Mouse (Mus musculus): ENCODE data around the gene Ptprk. TPM values are rescaled to one million over a fixed set of nuclear protein-coding genes. Genes with fewer than 3 reads are reported as not detected.
A peak's percentile ranks its signal among the peaks of the same experiment; 100 is the strongest.

Ptprk gene
- polyA plus RNA-seq, 1 experiment = 28.8 TPM

GRCm38 (mm10) chr10:28112826-28113589 is 38.4 kb downstream of the Ptprk start:
- Histone ChIP-seq H3K4me2 (ENCODE audit: low read depth) (peak overlapping the region; percentile 71), H3K4me3 (peak overlapping the region; percentile 2), H3ac (ENCODE audit: control insufficient read depth, insufficient read length) (no peak overlapping the region), H3K27me3 (ENCODE audit: control insufficient read depth, insufficient read depth, insufficient read length) (no peaks in the 10 kb centered on the region), H3K36me3 (ENCODE audit: control insufficient read depth, insufficient read depth) (no peaks in the 10 kb centered on the region), H3K79me2 (ENCODE audit: control insufficient read depth, insufficient read depth) (peaks cover 31% of the 10 kb centered on the region)
- TF ChIP-seq E2F4 (IDR thresholded peaks at IDR 0.05; ENCODE audit: insufficient read depth) (no peak), TCF3 (IDR thresholded peaks at IDR 0.05; ENCODE audit: insufficient read length, low read depth) (no peak), POLR2AphosphoS2 (IDR thresholded peaks at IDR 0.05; ENCODE audit: insufficient read length, low read depth) (no peak), CEBPB (IDR thresholded peaks at IDR 0.05; ENCODE audit: insufficient read depth, poor library complexity, severe bottlenecking) (no peak), MYOG (IDR thresholded peaks at IDR 0.05; ENCODE audit: control insufficient read depth in 1 of 3, insufficient read depth in 1 of 3, insufficient read length in 2 of 3, low read depth in 2 of 3) (no peak), MAX (IDR thresholded peaks at IDR 0.05; ENCODE audit: low read depth) (no peak), POLR2A (IDR thresholded peaks at IDR 0.05; ENCODE audit: insufficient read length, low read depth) (no peak), TCF12 (IDR thresholded peaks at IDR 0.05; ENCODE audit: insufficient read depth, poor library complexity, severe bottlenecking) (no peak), USF1 (IDR thresholded peaks at IDR 0.05; ENCODE audit: low read depth) (no peak), REST (IDR thresholded peaks at IDR 0.05; ENCODE audit: insufficient read depth, insufficient read length) (no peak), SRF (IDR thresholded peaks at IDR 0.05; ENCODE audit: control insufficient read depth, insufficient read length, low read depth) (no peak), MYOD1 (IDR thresholded peaks at IDR 0.05; ENCODE audit: control insufficient read depth in 1 of 3, insufficient read length in 2 of 3, low read depth in 2 of 3) (no peak)

GRCm38 (mm10) chr10:28113879-28114278 is 39.3 kb downstream of the Ptprk start:
- Histone ChIP-seq H3K4me2 (ENCODE audit: low read depth) (peak overlapping the region; percentile 71), H3K27me3 (ENCODE audit: control insufficient read depth, insufficient read depth, insufficient read length) (no peaks in the 10 kb centered on the region), H3K4me3 (peak overlapping the region; percentile 2), H3K36me3 (ENCODE audit: control insufficient read depth, insufficient read depth) (no peaks in the 10 kb centered on the region), H3K79me2 (ENCODE audit: control insufficient read depth, insufficient read depth) (peaks cover 31% of the 10 kb centered on the region), H3ac (ENCODE audit: control insufficient read depth, insufficient read length) (no peak overlapping the region)
- no peak for TF ChIP-seq TCF12 (IDR thresholded peaks at IDR 0.05; ENCODE audit: insufficient read depth, poor library complexity, severe bottlenecking)
- no peak for TF ChIP-seq POLR2A (IDR thresholded peaks at IDR 0.05; ENCODE audit: insufficient read length, low read depth)
- TF ChIP-seq TCF3 (IDR thresholded peaks at IDR 0.05; ENCODE audit: insufficient read length, low read depth) = no peak
- no peak for TF ChIP-seq MYOG (IDR thresholded peaks at IDR 0.05; ENCODE audit: control insufficient read depth in 1 of 3, insufficient read depth in 1 of 3, insufficient read length in 2 of 3, low read depth in 2 of 3)
- TF ChIP-seq SRF (IDR thresholded peaks at IDR 0.05; ENCODE audit: control insufficient read depth, insufficient read length, low read depth) = no peak
- no peak for TF ChIP-seq REST (IDR thresholded peaks at IDR 0.05; ENCODE audit: insufficient read depth, insufficient read length)
- no peak for TF ChIP-seq E2F4 (IDR thresholded peaks at IDR 0.05; ENCODE audit: insufficient read depth)
- TF ChIP-seq CEBPB (IDR thresholded peaks at IDR 0.05; ENCODE audit: insufficient read depth, poor library complexity, severe bottlenecking) = no peak
- no peak for TF ChIP-seq POLR2AphosphoS2 (IDR thresholded peaks at IDR 0.05; ENCODE audit: insufficient read length, low read depth)
- TF ChIP-seq MAX (IDR thresholded peaks at IDR 0.05; ENCODE audit: low read depth) = no peak
- no peak for TF ChIP-seq MYOD1 (IDR thresholded peaks at IDR 0.05; ENCODE audit: control insufficient read depth in 1 of 3, insufficient read length in 2 of 3, low read depth in 2 of 3)
- no peak for TF ChIP-seq USF1 (IDR thresholded peaks at IDR 0.05; ENCODE audit: low read depth)

GRCm38 (mm10) chr10:28116982-28117381 is 42.4 kb downstream of the Ptprk start:
- no peaks in the 10 kb centered on the region for H3K27me3 ChIP-seq (ENCODE audit: control insufficient read depth, insufficient read depth, insufficient read length)
- no peak overlapping the region for H3K4me3 ChIP-seq
- peaks cover 24% of the 10 kb centered on the region for H3K79me2 ChIP-seq (ENCODE audit: control insufficient read depth, insufficient read depth)
- TF ChIP-seq POLR2AphosphoS2 (IDR thresholded peaks at IDR 0.05; ENCODE audit: insufficient read length, low read depth) = no peak
- TF ChIP-seq REST (IDR thresholded peaks at IDR 0.05; ENCODE audit: insufficient read depth, insufficient read length) = no peak
- TF ChIP-seq MYOD1 (IDR thresholded peaks at IDR 0.05; ENCODE audit: control insufficient read depth in 1 of 3, insufficient read length in 2 of 3, low read depth in 2 of 3) = no peak
- TF ChIP-seq CEBPB (IDR thresholded peaks at IDR 0.05; ENCODE audit: insufficient read depth, poor library complexity, severe bottlenecking) = no peak
- no peak for TF ChIP-seq SRF (IDR thresholded peaks at IDR 0.05; ENCODE audit: control insufficient read depth, insufficient read length, low read depth)
- TF ChIP-seq POLR2A (IDR thresholded peaks at IDR 0.05; ENCODE audit: insufficient read length, low read depth) = no peak
- TF ChIP-seq USF1 (IDR thresholded peaks at IDR 0.05; ENCODE audit: low read depth) = no peak
- no peak for TF ChIP-seq MYOG (IDR thresholded peaks at IDR 0.05; ENCODE audit: control insufficient read depth in 1 of 3, insufficient read depth in 1 of 3, insufficient read length in 2 of 3, low read depth in 2 of 3)
- TF ChIP-seq TCF12 (IDR thresholded peaks at IDR 0.05; ENCODE audit: insufficient read depth, poor library complexity, severe bottlenecking) = no peak
- no peak for TF ChIP-seq E2F4 (IDR thresholded peaks at IDR 0.05; ENCODE audit: insufficient read depth)
- TF ChIP-seq TCF3 (IDR thresholded peaks at IDR 0.05; ENCODE audit: insufficient read length, low read depth) = no peak
- H3ac ChIP-seq (ENCODE audit: control insufficient read depth, insufficient read length) = no peak overlapping the region
- no peaks in the 10 kb centered on the region for H3K36me3 ChIP-seq (ENCODE audit: control insufficient read depth, insufficient read depth)
- H3K4me2 ChIP-seq (ENCODE audit: low read depth) = no peak overlapping the region

GRCm38 (mm10) chr10:28118783-28119365 is 44.3 kb downstream of the Ptprk start:
- Histone ChIP-seq H3K4me2 (ENCODE audit: low read depth) (no peak overlapping the region), H3K4me3 (no peak overlapping the region), H3K79me2 (ENCODE audit: control insufficient read depth, insufficient read depth) (peaks cover 15% of the 10 kb centered on the region), H3K27me3 (ENCODE audit: control insufficient read depth, insufficient read depth, insufficient read length) (no peaks in the 10 kb centered on the region), H3K36me3 (ENCODE audit: control insufficient read depth, insufficient read depth) (no peaks in the 10 kb centered on the region), H3ac (ENCODE audit: control insufficient read depth, insufficient read length) (no peak overlapping the region)
- TF ChIP-seq POLR2AphosphoS2 (IDR thresholded peaks at IDR 0.05; ENCODE audit: insufficient read length, low read depth) (no peak), POLR2A (IDR thresholded peaks at IDR 0.05; ENCODE audit: insufficient read length, low read depth) (no peak), E2F4 (IDR thresholded peaks at IDR 0.05; ENCODE audit: insufficient read depth) (no peak), MAX (IDR thresholded peaks at IDR 0.05; ENCODE audit: low read depth) (no peak), REST (IDR thresholded peaks at IDR 0.05; ENCODE audit: insufficient read depth, insufficient read length) (no peak), TCF3 (IDR thresholded peaks at IDR 0.05; ENCODE audit: insufficient read length, low read depth) (no peak), USF1 (IDR thresholded peaks at IDR 0.05; ENCODE audit: low read depth) (no peak), SRF (IDR thresholded peaks at IDR 0.05; ENCODE audit: control insufficient read depth, insufficient read length, low read depth) (no peak), CEBPB (IDR thresholded peaks at IDR 0.05; ENCODE audit: insufficient read depth, poor library complexity, severe bottlenecking) (no peak), TCF12 (IDR thresholded peaks at IDR 0.05; ENCODE audit: insufficient read depth, poor library complexity, severe bottlenecking) (no peak), MYOD1 (IDR thresholded peaks at IDR 0.05; ENCODE audit: control insufficient read depth in 1 of 3, insufficient read length in 2 of 3, low read depth in 2 of 3) (no peak)

Data from myocyte (in vitro differentiated cells).